Mouse (Mus musculus) CH12.LX (cell line): ENCODE data around the gene Ctnnd1. TPM values are rescaled to one million over a fixed set of nuclear protein-coding genes. Genes with fewer than 3 reads are reported as not detected.

Experiments used
- DNase-seq: peaks from one replicate; pipeline ENCODE4 v3.0.0-alpha.2; 2013; ENCODE audit errors: extremely low read depth
- H3K27ac ChIP-seq: 2 replicates; pipeline ENCODE4 v1.5.1; 2012; ENCODE audit warnings: low read depth, mild to moderate bottlenecking, control low read depth, moderate library complexity; ENCODE audit not compliant: insufficient read depth
- H3K27me3 ChIP-seq: replicated peaks from 2 replicates; pipeline ENCODE3; 2012; ENCODE audit warnings: inconsistent platforms
- H3K36me3 ChIP-seq, 2 experiments: replicated peaks in 1 of 2; 2 replicates each; pipeline versions ENCODE3 to v1.6.1; 2012; ENCODE audit warnings: inconsistent platforms in 1 of 2, low read length in 1 of 2, mild to moderate bottlenecking in 1 of 2, mixed read lengths in 1 of 2, moderate library complexity in 1 of 2; ENCODE audit not compliant: control insufficient read depth in 1 of 2, insufficient read depth in 1 of 2
- H3K4me1 ChIP-seq, 2 experiments: 2 replicates each; pipeline ENCODE4 v1.6.1; 2012; ENCODE audit warnings: inconsistent platforms in 1 of 2, moderate library complexity in 1 of 2; ENCODE audit not compliant: insufficient read depth in 2 of 2, control insufficient read depth in 1 of 2
- H3K4me2 ChIP-seq: 2 replicates; pipeline ENCODE4 v1.6.1; 2012; ENCODE audit warnings: low read depth, mild to moderate bottlenecking, control low read depth; ENCODE audit not compliant: poor library complexity, insufficient read depth, severe bottlenecking
- H3K4me3 ChIP-seq, 3 experiments: fragments of 150-350 bp in 1 of 3; sonication (generic) in 1 of 3; replicated peaks in 1 of 3; 2 replicates each; pipeline versions ENCODE3 to v1.5.1; 2011 to 2012; ENCODE audit warnings: low read depth in 2 of 3, low read length in 2 of 3, mild to moderate bottlenecking in 2 of 3, moderate library complexity in 2 of 3, control low read depth in 1 of 3, improper control_type of control experiment in 1 of 3, inconsistent platforms in 1 of 3, mixed read lengths in 1 of 3; ENCODE audit not compliant: poor library complexity in 1 of 3
- H3K79me2 ChIP-seq: replicated peaks from 2 replicates; pipeline ENCODE4 v1.6.1; 2012; ENCODE audit warnings: mild to moderate bottlenecking, moderate library complexity; ENCODE audit not compliant: control insufficient read depth, poor library complexity, insufficient read depth, severe bottlenecking; ENCODE audit errors: extremely low read depth
- H3K9ac ChIP-seq: 2 replicates; pipeline ENCODE4 v1.6.1; 2012; ENCODE audit warnings: low read depth, mild to moderate bottlenecking, control low read depth, moderate library complexity; ENCODE audit not compliant: insufficient read depth
- H3K9me3 ChIP-seq: replicated peaks from 2 replicates; pipeline ENCODE3; 2012; ENCODE audit warnings: low read length, inconsistent platforms, mixed read lengths
- CHD1 ChIP-seq: IDR thresholded peaks from 2 replicates; pipeline ENCODE4 v1.6.1; 2012; ENCODE audit warnings: low read depth, low read length, improper control_type of control experiment, inconsistent platforms
- CTCF ChIP-seq, 2 experiments: IDR thresholded peaks in 1 of 2; conservative IDR thresholded peaks in 1 of 2; 2 replicates each; pipeline ENCODE4 v1.5.1; 2011 to 2012; ENCODE audit warnings: low read depth in 2 of 2, low read length in 2 of 2, improper control_type of control experiment in 1 of 2, inconsistent platforms in 1 of 2, mild to moderate bottlenecking in 1 of 2, moderate library complexity in 1 of 2
- E2F4 ChIP-seq: IDR thresholded peaks from 2 replicates; pipeline ENCODE4 v1.6.1; 2011; ENCODE audit warnings: low read depth, low read length, improper control_type of control experiment; ENCODE audit not compliant: insufficient replicate concordance
- ELF1 ChIP-seq: IDR thresholded peaks from 2 replicates; pipeline ENCODE4 v1.6.1; 2014; ENCODE audit warnings: low read depth, mild to moderate bottlenecking, inconsistent platforms, low read length, improper control_type of control experiment
- EP300 ChIP-seq: IDR thresholded peaks from 2 replicates; pipeline ENCODE4 v1.6.1; 2011; ENCODE audit warnings: low read length, improper control_type of control experiment
- ETS1 ChIP-seq: conservative IDR thresholded peaks from 2 replicates; pipeline ENCODE4 v1.6.1; 2012; ENCODE audit warnings: low read depth, mild to moderate bottlenecking, inconsistent platforms, low read length, improper control_type of control experiment, moderate library complexity
- IRF4 ChIP-seq: IDR thresholded peaks from 2 replicates; pipeline ENCODE4 v1.6.1; 2014; ENCODE audit warnings: low read depth, mild to moderate bottlenecking, inconsistent platforms, low read length, improper control_type of control experiment
- KAT2A ChIP-seq: IDR thresholded peaks from 2 replicates; pipeline ENCODE4 v1.6.1; 2012; ENCODE audit warnings: low read length, improper control_type of control experiment, inconsistent platforms; ENCODE audit not compliant: insufficient replicate concordance
- MAX ChIP-seq: IDR thresholded peaks from 2 replicates; pipeline ENCODE4 v1.6.1; 2011; ENCODE audit warnings: low read length, improper control_type of control experiment
- MAZ ChIP-seq: IDR thresholded peaks from 2 replicates; pipeline ENCODE4 v1.6.1; 2012; ENCODE audit warnings: low read depth, mild to moderate bottlenecking, inconsistent platforms, low read length, improper control_type of control experiment, moderate library complexity
- MYC ChIP-seq: IDR thresholded peaks from 2 replicates; pipeline ENCODE4 v1.6.1; 2011; ENCODE audit warnings: low read depth, mild to moderate bottlenecking, improper control_type of control experiment, low read length
- NRF1 ChIP-seq: IDR thresholded peaks from 2 replicates; pipeline ENCODE4 v1.6.1; 2014; ENCODE audit warnings: low read depth, mild to moderate bottlenecking, inconsistent platforms, low read length, improper control_type of control experiment, moderate library complexity
- PAX5 ChIP-seq: IDR thresholded peaks from 2 replicates; pipeline ENCODE4 v1.6.1; 2012; ENCODE audit warnings: low read length, inconsistent platforms, mixed read lengths
- POLR2A ChIP-seq: IDR thresholded peaks from 2 replicates; pipeline ENCODE4 v1.6.1; 2011; ENCODE audit warnings: low read depth, mild to moderate bottlenecking, improper control_type of control experiment, low read length
- RAD21 ChIP-seq: IDR thresholded peaks from 2 replicates; pipeline ENCODE4 v1.6.1; 2011; ENCODE audit warnings: low read depth, mild to moderate bottlenecking, low read length, improper control_type of control experiment, moderate library complexity
- RCOR1 ChIP-seq: conservative IDR thresholded peaks from 2 replicates; pipeline ENCODE4 v1.6.1; 2012; ENCODE audit warnings: low read depth, mild to moderate bottlenecking, inconsistent platforms, low read length, improper control_type of control experiment
- SMC3 ChIP-seq: IDR thresholded peaks from 2 replicates; pipeline ENCODE4 v1.6.1; 2011; ENCODE audit warnings: low read depth, low read length, improper control_type of control experiment
- TCF12 ChIP-seq: IDR thresholded peaks from 2 replicates; pipeline ENCODE4 v1.6.1; 2014; ENCODE audit warnings: low read depth, mild to moderate bottlenecking, inconsistent platforms, low read length, improper control_type of control experiment
- USF1 ChIP-seq: IDR thresholded peaks from 2 replicates; pipeline ENCODE4 v1.6.1; 2014; ENCODE audit warnings: low read depth, mild to moderate bottlenecking, inconsistent platforms, low read length, improper control_type of control experiment
- USF2 ChIP-seq: conservative IDR thresholded peaks from 2 replicates; pipeline ENCODE4 v1.6.1; 2011; ENCODE audit warnings: low read depth, low read length, improper control_type of control experiment
- ZNF384 ChIP-seq: IDR thresholded peaks from 2 replicates; pipeline ENCODE4 v1.6.1; 2012; ENCODE audit warnings: low read depth, low read length, improper control_type of control experiment, inconsistent platforms
- dilution Hi-C: fragments of 300-500 bp; cut with MboI; formaldehyde crosslinking; loops from 2 replicates; pipeline ENCODE4 v1.14.3; 2020; ENCODE audit warnings: low sequenced_read_pairs; ENCODE audit not compliant: extremely low pct_unique_long_range_greater_than_20kb, extremely low pct_ligation_motif_present
- in situ Hi-C: fragments of 300-500 bp; cut with MboI; formaldehyde crosslinking; loops from 3 replicates; pipeline ENCODE4 v1.14.3; 2019; ENCODE audit warnings: low sequenced_read_pairs, low pct_ligation_motif_present, low pct_unique_long_range_greater_than_20kb, mixed read lengths
- polyA plus RNA-seq: library from polyadenylated mRNA; unstranded; fragments of >175 nt; gene quantifications from 2 replicates; pipeline ENCODE4 v1.2.1, GENCODE M21; 2012; ENCODE audit warnings: low read depth; ENCODE audit not compliant: insufficient read length
- total RNA-seq, 2 experiments: library from RNA; depleted of rRNA; stranded (reverse); fragments of 300-350 nt in 1 of 2; fragments of >200 nt in 1 of 2; gene quantifications; 2 replicates each; pipeline ENCODE4 v1.2.3; 2012 to 2014

Gene Ctnnd1
- total and polyA plus RNA-seq, 3 experiments = 0.38 to 2.8 (median 1.2) TPM

DNA sequence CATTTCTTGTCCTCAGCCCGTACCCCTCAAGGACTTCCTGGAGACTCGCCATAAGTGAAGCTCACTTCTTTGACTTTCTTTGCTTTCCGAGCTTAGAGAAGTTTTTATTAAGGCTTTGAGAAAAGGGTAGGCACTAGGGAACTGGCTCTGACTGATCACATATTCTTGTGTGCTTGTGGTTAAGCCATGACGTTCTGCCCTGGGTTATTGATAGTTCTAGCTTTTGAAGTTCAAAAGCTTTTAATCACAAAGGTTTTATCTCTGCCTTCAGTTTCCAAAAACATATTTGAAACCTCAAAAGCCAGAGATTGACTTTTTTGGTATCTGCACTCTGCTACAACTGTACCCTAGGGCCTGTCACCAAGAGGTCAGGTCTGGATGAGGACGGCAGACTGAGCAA is 68.3 kb downstream of the Ctnnd1 start:
- H3K4me2 ChIP-seq = no peak overlapping the region
- TF ChIP-seq NRF1 (no peak), USF1 (no peak), POLR2A (no peak), SMC3 (no peak), RAD21 (no peak), E2F4 (no peak)
- TF ChIP-seq, all 38 proteins: peak for 0
- no peaks in the 10 kb centered on the region for H3K4me1 ChIP-seq
- H3K9ac ChIP-seq = no peak overlapping the region
- dilution Hi-C loops (no loop called here), in situ Hi-C loops (no loop called here)
- H3K79me2 ChIP-seq = no peaks in the 10 kb centered on the region
- H3K36me3 ChIP-seq = no peaks in the 10 kb centered on the region
- H3K9me3 ChIP-seq = no peaks in the 10 kb centered on the region
- H3K4me3 ChIP-seq = no peak overlapping the region
- DNase-seq = no peak
- H3K27ac ChIP-seq = no peak overlapping the region
- H3K27me3 ChIP-seq = no peaks in the 10 kb centered on the region

DNA sequence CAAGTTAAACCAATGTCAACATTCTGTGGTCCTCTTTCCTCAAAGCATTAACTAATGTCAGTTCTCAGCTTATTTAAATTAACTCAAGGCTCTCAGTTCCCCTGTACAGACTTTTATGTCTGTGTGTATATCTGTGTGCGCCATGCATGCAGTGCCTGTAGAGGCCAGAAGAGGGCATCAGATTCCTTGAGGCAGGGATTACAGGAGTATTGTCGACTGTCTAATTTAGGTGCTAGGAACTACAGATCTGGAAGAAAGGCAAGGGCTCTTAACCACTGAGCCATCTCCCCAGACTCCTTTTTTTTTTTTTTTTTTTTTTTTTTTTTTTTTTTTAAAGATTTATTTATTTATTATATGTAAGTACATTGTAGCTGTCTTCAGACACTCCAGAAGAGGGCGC is 69.4 kb downstream of the Ctnnd1 start:
- Histone ChIP-seq H3K36me3 (no peaks in the 10 kb centered on the region), H3K4me1 (no peaks in the 10 kb centered on the region), H3K79me2 (no peaks in the 10 kb centered on the region), H3K4me2 (no peak overlapping the region), H3K9ac (no peak overlapping the region), H3K27me3 (no peaks in the 10 kb centered on the region), H3K27ac (no peak overlapping the region), H3K9me3 (no peaks in the 10 kb centered on the region), H3K4me3 (no peak overlapping the region)
- in situ Hi-C loops (no loop called here), dilution Hi-C loops (no loop called here)
- TF ChIP-seq ELF1 (no peak), ETS1 (no peak), MYC (no peak), NRF1 (no peak), POLR2A (no peak), CTCF (conservative IDR thresholded peaks at IDR 0.05 in 1 of 2, IDR thresholded peaks at IDR 0.05 in 1 of 2; ENCODE audit: low read depth in 2 of 2, low read length in 2 of 2) (peak in 1 of 2 experiments; percentile 29; a peak in 3 of 4 replicates)
- peak; percentile 16 for DNase-seq

DNA sequence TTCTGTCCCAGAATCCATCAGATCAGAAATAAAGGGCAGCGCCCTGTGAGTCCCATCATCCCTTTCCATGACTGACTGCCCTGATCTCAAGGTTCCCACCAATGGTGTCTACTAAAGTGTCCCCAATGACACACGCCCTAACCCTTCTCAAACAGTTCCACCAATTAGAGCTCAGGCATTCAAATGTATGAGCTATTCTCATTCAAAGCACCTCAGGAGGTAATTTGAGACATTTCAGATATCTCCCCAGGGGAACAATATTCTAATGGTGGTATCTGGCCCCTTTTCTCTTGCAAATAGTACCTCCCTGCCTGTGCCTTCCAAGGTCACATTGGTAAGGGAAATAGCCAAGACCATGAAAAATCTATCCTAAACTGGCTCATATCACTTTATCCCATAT is 71.3 kb downstream of the Ctnnd1 start:
- H3K27me3 ChIP-seq = no peaks in the 10 kb centered on the region
- no peak for DNase-seq
- H3K4me2 ChIP-seq = no peak overlapping the region
- dilution Hi-C loops = no loop called here
- H3K9ac ChIP-seq = no peak overlapping the region
- H3K4me1 ChIP-seq = no peaks in the 10 kb centered on the region
- no peaks in the 10 kb centered on the region for H3K79me2 ChIP-seq
- in situ Hi-C loops = no loop called here
- no peak overlapping the region for H3K27ac ChIP-seq
- no peaks in the 10 kb centered on the region for H3K36me3 ChIP-seq
- TF ChIP-seq NRF1 = no peak
- no peak for TF ChIP-seq EP300
- no peak for TF ChIP-seq PAX5
- TF ChIP-seq ELF1 = no peak
- no peak for TF ChIP-seq USF1
- TF ChIP-seq USF2 = no peak
- no peak for TF ChIP-seq CHD1
- no peak for TF ChIP-seq KAT2A
- TF ChIP-seq ZNF384 = no peak
- TF ChIP-seq MAX = no peak
- no peak for TF ChIP-seq IRF4
- no peak for TF ChIP-seq TCF12
- no peak for TF ChIP-seq RCOR1
- no peak for TF ChIP-seq CTCF (conservative IDR thresholded peaks at IDR 0.05 in 1 of 2, IDR thresholded peaks at IDR 0.05 in 1 of 2; ENCODE audit: low read depth in 2 of 2, low read length in 2 of 2)
- no peak for TF ChIP-seq MAZ
- TF ChIP-seq, all 38 proteins: peak for 0
- no peak overlapping the region for H3K4me3 ChIP-seq
- no peaks in the 10 kb centered on the region for H3K9me3 ChIP-seq
